ENCODE assay signal across 24 mouse cellular contexts in genomic region chr6:136517221-136517620, GRCm38 (mm10). TPM values are rescaled to one million over a fixed set of nuclear protein-coding genes. Genes with fewer than 3 reads are reported as not detected.
DNase-seq lines count a peak whose midpoint lies in the region; ATAC-seq and TF ChIP-seq lines count a peak whose summit lies in the region.
"Had no signal": no experiment of that assay in that cellular context is flagged by ENCODE, and none has a peak within 500 bp of the region (broad histone marks: within the 10 kb centered on the region; RNA-seq: fewer than 3 reads in every experiment).

No protein-coding gene starts in this region.

- TF ChIP-seq CTCF in testis, adult 2 months (IDR thresholded peaks at IDR 0.05; ENCODE audit: control insufficient read depth, insufficient read depth, insufficient replicate concordance, low read depth, low read length), result no peak

- no peak overlapping the region for H3K27ac ChIP-seq in testis, adult 2 months (ENCODE audit: control insufficient read depth, insufficient read depth, low read depth, low read length)
- peak overlapping the region; percentile 67 for H3K27ac ChIP-seq in liver, embryonic 13.5 days
- H3K27ac ChIP-seq: embryonic facial prominence, embryonic 12.5 days; heart, embryonic 10.5 days; hindbrain, embryonic 12.5 days; left cerebral cortex, adult 2 months; neural tube, embryonic 12.5 days had no signal

- 0 out of 2 replicates have a peak overlapping the region, but pooled peaks have one; percentile 1 for H3K4me2 ChIP-seq in liver, embryonic 13.5 days
- H3K4me2 ChIP-seq: embryonic facial prominence, embryonic 12.5 days; forebrain, embryonic 15.5 days; hindbrain, embryonic 12.5 days; lung, embryonic 14.5 days; midbrain, embryonic 11.5 days; neural tube, embryonic 12.5 days had no signal

- peak; percentile 25 for DNase-seq in cerebellum, adult 9-10 months
- DNase-seq in cerebellum, postnatal 36 days, result no peak
- DNase-seq in testis, postnatal 14 days (ENCODE audit: low spot score), result no peak
- DNase-seq in liver, embryonic 13.5 days, result no peak
- DNase-seq in right cerebral cortex, postnatal 14 days, result no peak
- DNase-seq in heart, adult 9 months (ENCODE audit: low spot score in 2 of 2), result no peak
- DNase-seq: cerebellum, adult 9-11 months; gastrocnemius, postnatal 36 days; kidney, adult 8-10 months; kidney, postnatal 25 days; layer of hippocampus, adult 9-11 months; lung, embryonic 14.5 days; lung, postnatal 36 days; thymus, postnatal 25 days had no signal

- no peak for TF ChIP-seq POLR2A in testis, adult 2 months (IDR thresholded peaks at IDR 0.05; ENCODE audit: control insufficient read depth, low read depth, low read length)

- ATAC-seq in liver, embryonic 13.5 days (ENCODE audit: low read depth), result no peak
- no peak for ATAC-seq in megakaryocyte-erythroid progenitor cell, adult 5-6 weeks (replicated peaks; ENCODE audit: low FRiP score, low TSS enrichment, poor library complexity, severe bottlenecking)
- ATAC-seq: forebrain, embryonic 15.5 days had no signal

- H3K4me3 ChIP-seq in testis, adult 2 months (ENCODE audit: control insufficient read depth, low read depth, low read length), result peak overlapping the region; percentile 14; the same call in 1 of the 2 replicates
- no peak overlapping the region for H3K4me3 ChIP-seq in liver, embryonic 13.5 days (replicated peaks)
- H3K4me3 ChIP-seq: embryonic facial prominence, embryonic 12.5 days; forebrain, embryonic 15.5 days; heart, embryonic 10.5 days; hindbrain, embryonic 12.5 days; left cerebral cortex, adult 2 months; neural tube, embryonic 12.5 days had no signal

- no peaks in the 10 kb centered on the region; the same call in 1 of the 2 replicates for H3K4me1 ChIP-seq in testis, adult 2 months (ENCODE audit: control insufficient read depth, insufficient read depth, low read length)
- peaks cover 33% of the 10 kb centered on the region for H3K4me1 ChIP-seq in liver, embryonic 13.5 days (replicated peaks)
- H3K4me1 ChIP-seq: embryonic facial prominence, embryonic 12.5 days; heart, embryonic 10.5 days; neural tube, embryonic 12.5 days had no signal

- no peaks in the 10 kb centered on the region; the same call in 1 of the 2 replicates for H3K36me3 ChIP-seq in testis, adult 2 months (ENCODE audit: control insufficient read depth, insufficient read depth, low read length)
- H3K36me3 ChIP-seq in liver, embryonic 13.5 days, result peaks cover 3% of the 10 kb centered on the region; the same call in 1 of the 2 replicates
- H3K36me3 ChIP-seq: forebrain, embryonic 15.5 days had no signal

- H3K9me3 ChIP-seq in liver, embryonic 13.5 days (replicated peaks), result 0 out of 2 replicates have a peak, but pooled peaks cover 8% of the 10 kb centered on the region
- H3K9me3 ChIP-seq: forebrain, embryonic 15.5 days had no signal

- H3K27me3 ChIP-seq in testis, adult 2 months (ENCODE audit: control insufficient read depth, insufficient read depth, low read length), result no peaks in the 10 kb centered on the region
- H3K27me3 ChIP-seq in liver, embryonic 13.5 days, result no peaks in the 10 kb centered on the region
- H3K27me3 ChIP-seq: CH12.LX; embryonic facial prominence, embryonic 12.5 days; forebrain, embryonic 15.5 days; hindbrain, embryonic 12.5 days; neural tube, embryonic 12.5 days had no signal

- no peak overlapping the region; the same call in 1 of the 2 replicates for H3K9ac ChIP-seq in liver, embryonic 13.5 days
- H3K9ac ChIP-seq: embryonic facial prominence, embryonic 12.5 days; forebrain, embryonic 15.5 days; hindbrain, embryonic 12.5 days; lung, embryonic 14.5 days; neural tube, embryonic 12.5 days had no signal

RNA-seq across cellular contexts. Expression of gene Atf7ip, which starts 11.3 kb away (rescaled TPM):
- 15.9 and 16.8 TPM in 2 replicates for polyA plus RNA-seq in testis, adult 2 months (2012; rRNA removed)
- 12.5 and 16.6 TPM in 2 replicates for polyA plus RNA-seq in liver, embryonic 13.5 days (2015; fragmentation: Nextera tagmentation; extraction: Ambion mirVana)
- total RNA-seq in megakaryocyte-erythroid progenitor cell, adult 5-6 weeks (2014; fragmentation: Nextera tagmentation), result 121 and 135 TPM in 2 replicates
- 50.3 and 61.7 TPM in 2 replicates for total RNA-seq in megakaryocyte-erythroid progenitor cell, adult 5-6 weeks (2017)
